Mouse (Mus musculus) spleen, adult 18-20 months (tissue): ENCODE measurements at regions not wholly inside any gene's neighbourhood (a gene's known extent, or its start where the extent isn't known, plus 50 kb on each side); places are given as distances from the start of the nearest gene placed in this dataset.
A peak's percentile ranks its signal among the peaks of the same experiment; 100 is the strongest.

Experiments used
- DNase-seq, 2 experiments: peaks; one replicate each; pipeline ENCODE4 v3.0.0; 2022; ENCODE audit warnings: mixed read lengths in 2 of 2

GRCm38 (mm10) chr4:87718166-87718805, 314.9 kb downstream of the Mllt3 start:
- no peak for DNase-seq

DNA sequence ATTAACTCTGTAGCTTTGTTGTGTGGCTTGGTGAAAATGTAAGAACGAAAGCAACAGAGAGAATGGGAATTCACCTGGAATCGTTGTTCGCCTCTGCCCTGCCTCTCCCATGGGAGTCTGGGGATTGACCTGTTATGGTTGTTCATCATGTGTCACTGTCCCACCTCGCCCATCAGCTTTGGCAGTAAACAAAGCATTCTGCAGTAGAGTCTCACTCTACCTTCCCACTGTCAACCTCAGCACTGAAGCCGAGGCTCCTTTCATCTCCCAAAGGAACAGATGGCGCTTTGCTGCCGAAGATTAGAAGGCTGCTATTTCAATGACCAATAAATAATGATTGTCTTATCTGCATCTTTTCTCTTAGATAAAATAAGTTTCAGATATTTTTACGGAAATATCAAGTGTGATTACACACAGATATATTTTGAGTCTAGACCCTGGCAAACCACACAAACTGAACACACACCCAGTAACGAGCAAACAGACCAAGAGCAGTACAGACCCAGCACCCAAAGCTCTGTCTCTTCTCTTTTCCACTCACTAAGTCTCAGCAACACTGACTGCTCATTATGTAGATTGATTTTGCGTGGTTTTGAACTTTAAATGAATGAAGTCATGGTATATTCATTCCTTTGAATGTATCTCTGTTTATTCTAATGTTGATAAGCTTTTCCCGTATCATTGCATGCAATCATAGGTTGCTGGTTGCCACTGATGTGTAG, 317.8 kb downstream of the Mllt3 start:
- DNase-seq = no peak

- DNase-seq = no peak
Measured at GRCm38 (mm10) chr4:87712691-87713090, 320.5 kb downstream of the Mllt3 start.

DNA sequence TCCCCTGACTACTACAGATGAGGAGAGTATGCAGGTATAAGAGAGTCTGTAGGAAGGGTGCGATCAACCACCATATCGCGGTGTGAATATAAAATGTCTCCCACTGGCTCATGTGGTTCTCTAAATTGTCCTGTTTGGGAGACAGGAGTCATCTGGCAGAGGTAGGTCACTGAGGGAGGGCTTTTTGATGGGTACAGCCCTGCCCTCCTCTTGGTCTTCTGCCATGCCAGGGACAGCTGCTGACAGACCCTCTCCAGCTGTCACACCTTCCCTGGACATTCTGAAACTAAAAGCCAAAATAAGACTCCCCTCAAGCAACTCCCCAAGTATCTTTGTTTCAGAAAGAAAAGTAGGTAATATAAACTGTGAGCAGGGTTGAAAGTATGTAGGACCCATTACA, 320.9 kb downstream of the Mllt3 start:
- no peak for DNase-seq

DNA sequence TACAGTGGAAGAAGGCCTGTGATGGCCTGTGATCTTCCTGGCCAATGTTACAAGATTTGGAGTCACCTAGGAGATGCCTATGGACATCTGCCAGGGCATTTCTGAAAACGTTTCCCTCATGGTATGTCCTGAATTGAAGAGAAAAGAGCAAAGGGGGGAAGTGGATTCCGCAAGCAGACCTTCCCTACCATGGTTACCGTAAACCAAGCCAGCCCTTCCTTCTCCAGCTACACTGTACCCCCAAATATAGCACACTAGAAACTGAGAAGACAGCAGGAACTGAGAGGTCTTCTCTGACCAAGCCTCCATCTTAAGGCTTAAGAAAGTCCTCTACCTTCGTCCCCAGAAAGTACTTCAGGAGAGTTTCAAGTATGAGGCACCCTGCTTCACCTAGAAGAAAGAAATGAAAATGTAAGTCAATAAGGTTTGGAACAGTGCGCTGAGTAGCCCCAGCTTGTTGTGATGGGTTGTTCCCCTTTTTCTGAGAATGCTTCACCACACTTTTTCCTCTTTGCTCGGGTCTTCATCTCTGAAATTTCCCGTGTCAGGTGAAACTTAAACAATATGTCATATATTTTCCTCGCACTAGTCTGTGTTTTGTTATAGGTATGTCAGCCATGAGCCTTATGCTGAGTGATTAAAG, 321.9 kb downstream of the Mllt3 start:
- no peak for DNase-seq

GRCm38 (mm10) chr4:87708981-87709645, 324.1 kb downstream of the Mllt3 start:
- no peak for DNase-seq

- no peak for DNase-seq
Measured at GRCm38 (mm10) chr4:87707386-87707785, 325.8 kb downstream of the Mllt3 start.

- DNase-seq = no peak
Measured at GRCm38 (mm10) chr4:87702834-87703233, 330.3 kb downstream of the Mllt3 start.

- DNase-seq = no peak
Measured at GRCm38 (mm10) chr4:87702290-87702689, 330.9 kb downstream of the Mllt3 start.

DNA sequence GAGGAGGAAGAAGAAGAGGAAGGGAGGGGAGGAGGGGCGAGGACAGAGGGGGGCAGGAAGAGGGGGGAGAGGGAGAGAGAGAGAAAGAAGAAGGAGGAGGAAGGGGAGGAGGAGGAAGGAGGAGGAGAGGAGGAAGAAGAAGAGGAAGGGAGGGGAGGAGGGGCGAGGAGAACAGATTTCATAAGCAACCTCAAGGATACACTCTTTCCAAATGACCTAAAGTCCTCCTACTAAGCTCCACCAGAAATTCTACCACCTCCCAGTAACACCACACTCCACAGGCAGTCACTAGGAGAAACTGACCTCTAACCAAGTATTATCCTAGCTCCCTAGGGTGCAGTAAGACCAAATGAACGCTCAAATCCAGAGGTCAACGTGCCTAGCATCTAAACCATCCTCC, 332.1 kb downstream of the Mllt3 start:
- no peak for DNase-seq

DNA sequence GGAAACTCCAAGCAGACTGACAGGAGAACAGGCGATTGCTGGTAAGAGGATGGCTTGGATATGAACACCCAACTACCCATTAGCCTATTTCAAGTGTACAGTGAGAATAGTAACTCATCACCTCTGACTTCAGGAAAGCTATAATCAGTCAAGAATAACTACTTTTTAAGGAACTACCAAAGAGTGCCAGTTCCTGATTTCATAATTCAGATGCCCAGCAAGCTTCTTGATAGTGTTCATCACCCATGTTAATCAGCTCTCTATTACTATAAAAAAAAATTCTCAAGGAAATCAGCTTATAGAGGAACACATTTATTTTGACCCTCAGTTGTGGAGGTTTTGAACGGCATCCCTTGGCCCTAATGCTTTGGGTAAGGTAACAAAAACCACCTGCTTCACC, 332.7 kb downstream of the Mllt3 start:
- no peak for DNase-seq

- no peak for DNase-seq
Measured at GRCm38 (mm10) chr4:87699586-87699985, 333.6 kb downstream of the Mllt3 start.

DNA sequence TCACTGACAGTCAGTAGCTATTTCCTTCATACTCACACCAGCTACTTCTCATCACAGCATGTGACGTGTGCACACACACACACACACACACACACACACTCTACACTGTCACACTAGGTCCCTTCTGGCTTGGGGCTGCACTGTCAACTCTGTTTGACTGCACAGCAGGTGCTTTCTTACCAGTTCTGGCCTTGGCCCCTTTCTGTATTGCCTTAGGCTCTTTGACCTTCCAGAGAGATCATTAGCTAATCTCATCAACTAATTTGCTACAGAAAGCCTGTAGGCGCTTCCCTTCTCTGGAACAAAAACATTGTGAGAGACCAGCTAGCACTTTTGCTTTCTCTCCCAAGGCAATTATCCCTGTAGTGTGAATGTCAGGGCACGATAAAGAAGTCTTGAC, 334.4 kb downstream of the Mllt3 start:
- DNase-seq = no peak

DNA sequence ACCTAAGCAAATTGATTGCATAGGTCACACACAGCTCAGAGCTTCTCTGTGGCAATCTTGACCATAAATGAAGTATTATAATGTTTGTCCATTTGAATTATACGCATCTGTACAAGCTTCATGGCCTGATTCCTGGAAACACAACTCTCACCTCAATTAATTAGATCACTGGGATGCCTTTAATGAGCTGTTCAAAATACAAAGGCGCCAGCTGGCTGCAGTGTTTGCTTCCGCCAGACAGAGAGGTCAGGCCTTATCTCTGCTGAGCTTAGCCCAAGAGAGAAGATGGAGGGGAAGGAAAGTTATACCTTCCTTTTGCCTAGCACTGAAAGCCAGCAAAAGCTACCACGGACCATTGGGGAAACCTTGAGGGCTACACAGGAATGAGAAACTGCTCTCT, 336.2 kb downstream of the Mllt3 start:
- no peak for DNase-seq

DNA sequence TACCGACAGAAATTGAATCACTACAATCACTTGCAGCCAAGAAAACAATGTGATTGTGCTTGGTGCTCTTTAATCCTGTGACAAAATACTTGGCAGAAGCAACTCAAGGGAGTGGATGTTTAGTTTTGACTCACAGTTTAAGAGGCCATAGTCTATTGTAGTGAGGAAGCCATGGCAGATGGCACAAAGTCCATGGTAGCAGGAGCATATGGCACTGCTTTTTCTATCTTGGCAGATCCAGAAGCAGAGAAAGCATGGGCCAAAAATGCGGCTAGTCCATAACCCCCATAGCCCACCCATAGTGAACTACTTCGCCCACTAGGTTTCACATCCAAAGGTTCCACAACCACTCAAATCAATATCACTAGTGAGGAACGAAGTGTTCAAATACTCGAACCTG, 337.4 kb downstream of the Mllt3 start:
- DNase-seq = no peak

- DNase-seq = no peak
Measured at GRCm38 (mm10) chr4:87692741-87693140, 340.4 kb downstream of the Mllt3 start.

GRCm38 (mm10) chr4:87684952-87685351, 348.2 kb downstream of the Mllt3 start:
- DNase-seq = no peak

- DNase-seq = peak in 1 of 2 experiments; percentile 17
Measured at GRCm38 (mm10) chr4:87682783-87683182, 350.4 kb downstream of the Mllt3 start.

GRCm38 (mm10) chr4:87671101-87671500, 362.1 kb downstream of the Mllt3 start:
- no peak for DNase-seq

GRCm38 (mm10) chr4:87670167-87670566, 363.0 kb downstream of the Mllt3 start:
- DNase-seq = no peak

DNA sequence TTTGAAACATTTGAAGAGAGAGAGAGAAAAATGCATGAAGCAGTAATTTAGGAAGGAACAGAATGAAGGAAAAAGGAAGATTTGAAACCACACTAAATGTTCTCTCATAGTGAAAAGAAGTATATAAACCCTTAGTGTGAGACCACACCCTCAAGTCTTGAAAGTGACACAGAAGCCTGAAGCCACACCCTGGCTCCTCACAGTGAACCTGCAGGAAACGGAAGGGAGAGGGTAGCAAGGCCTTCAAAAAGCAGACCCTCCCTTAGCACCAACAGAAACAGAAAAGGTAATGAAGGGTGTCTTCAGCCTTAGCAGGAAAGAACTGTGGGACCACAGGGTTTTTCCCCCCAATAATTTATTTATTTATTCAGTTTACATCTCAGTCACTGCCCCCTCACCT, 363.7 kb downstream of the Mllt3 start:
- no peak for DNase-seq

DNA sequence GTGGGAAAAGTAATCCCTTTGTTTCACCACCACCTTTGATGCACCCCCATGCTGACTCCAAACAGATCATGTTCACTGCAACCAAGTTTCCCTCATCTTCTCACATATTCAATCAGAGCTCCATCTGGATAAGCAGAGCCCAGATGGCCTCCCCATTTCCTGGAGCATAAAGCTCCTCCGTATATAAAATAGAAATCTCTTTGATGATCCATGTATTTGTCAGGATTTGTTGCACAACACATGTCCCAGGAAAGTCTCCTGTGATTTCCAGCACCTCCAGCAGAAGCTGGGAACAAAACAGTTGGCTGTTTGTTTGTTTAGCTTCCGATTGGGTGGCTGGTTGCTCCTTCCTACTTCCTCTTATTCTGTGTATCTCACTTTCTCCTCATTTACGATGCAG, 364.9 kb downstream of the Mllt3 start:
- no peak for DNase-seq

GRCm38 (mm10) chr4:87667556-87668154, 365.5 kb downstream of the Mllt3 start:
- DNase-seq = no peak
